Mouse (Mus musculus) leukemia stem cell, adult 10-12 weeks (primary cell): Measurements from ENCODE around the gene Psmd2. TPM values are rescaled to one million over a fixed set of nuclear protein-coding genes. Genes with fewer than 3 reads are reported as not detected.

Experiments used
- polyA plus RNA-seq: library from polyadenylated mRNA; stranded (reverse); fragments of >175 nt; gene quantifications from 2 replicates; pipeline ENCODE4 v1.2.3, GENCODE M21; 2012; ENCODE audit warnings: low replicate concordance

Psmd2 gene
- 132 and 218 TPM in 2 replicates for polyA plus RNA-seq

GRCm38 (mm10) chr16:20651076-20651946, at the start of gene Psmd2:
Gene Psmd2 (plus strand): TSS chr16:20651652.

GRCm38 (mm10) chr16:20611357-20612227, 39.9 kb upstream of the Psmd2 start, which contains the start of the genes Eef1akmt4, Gm49333 and Alg3:
Gene Eef1akmt4 (plus strand): TSS chr16:20611593.
Gene Gm49333 (plus strand): TSS chr16:20611610.
Gene Alg3 (minus strand): TSS chr16:20611735.

GRCm38 (mm10) chr16:20621191-20621990, 30.1 kb upstream of the Psmd2 start, which contains the start of gene Camk2n2:
Gene Camk2n2 (minus strand): TSS chr16:20621287.

GRCm38 (mm10) chr16:20629731-20630634, 21.5 kb upstream of the Psmd2 start, which contains the start of gene Ece2:
Gene Ece2 (plus strand): TSS chr16:20629828.

GRCm38 (mm10) chr16:20668013-20668412, 16.6 kb downstream of the Psmd2 start, which contains the start of gene Eif4g1:
Gene Eif4g1 (plus strand): TSS chr16:20668313.

GRCm38 (mm10) chr16:20693111-20693701, 41.8 kb downstream of the Psmd2 start, which contains the start of gene Fam131a:
Gene Fam131a (plus strand): TSS chr16:20693241.

Other genes with a start within 250 kb of the Psmd2 start
- 7.2 and 7.3 TPM in 2 replicates for gene Abcc5, start 225.3 kb upstream of the Psmd2 start, polyA plus RNA-seq
- gene Eif2b5, start 152.8 kb upstream of the Psmd2 start, polyA plus RNA-seq, result 23.3 and 34.1 TPM in 2 replicates
- 29.3 and 33.6 TPM in 2 replicates for gene Dvl3, start 134.7 kb upstream of the Psmd2 start, polyA plus RNA-seq
- 48.8 and 95.7 TPM in 2 replicates for gene Ap2m1, start 116.2 kb upstream of the Psmd2 start, polyA plus RNA-seq
- gene Abcf3, start 103.1 kb upstream of the Psmd2 start, polyA plus RNA-seq, result 11.8 and 47.6 TPM in 2 replicates
- gene Vwa5b2, start 62.2 kb upstream of the Psmd2 start, polyA plus RNA-seq, result 0.07 and 0.19 TPM in 2 replicates
- 0.84 and 18.9 TPM in 2 replicates for gene Eef1akmt4, start 40.1 kb upstream of the Psmd2 start, polyA plus RNA-seq
- gene Gm49333, start 40.0 kb upstream of the Psmd2 start, polyA plus RNA-seq, result not detected in 2 replicates
- gene Alg3, start 39.9 kb upstream of the Psmd2 start, polyA plus RNA-seq, result 22.1 and 25.7 TPM in 2 replicates
- 0.82 and 1.0 TPM in 2 replicates for gene Camk2n2, start 30.4 kb upstream of the Psmd2 start, polyA plus RNA-seq
- not detected in 2 replicates for gene Ece2, start 21.8 kb upstream of the Psmd2 start, polyA plus RNA-seq
- 2,113 and 2,308 TPM in 2 replicates for gene Eif4g1, start 16.7 kb downstream of the Psmd2 start, polyA plus RNA-seq
- 1.2 and 2.3 TPM in 2 replicates for gene Fam131a, start 41.6 kb downstream of the Psmd2 start, polyA plus RNA-seq
- gene Polr2h, start 66.0 kb downstream of the Psmd2 start, polyA plus RNA-seq, result 2.8 and 6.5 TPM in 2 replicates
- gene Clcn2, start 66.1 kb downstream of the Psmd2 start, polyA plus RNA-seq, result 30.8 and 40.4 TPM in 2 replicates
- gene Chrd, start 81.5 kb downstream of the Psmd2 start, polyA plus RNA-seq, result 0.18 TPM in 1 of 2 replicates, not detected in the other
- not detected in 2 replicates for gene Thpo, start 82.9 kb downstream of the Psmd2 start, polyA plus RNA-seq